In the genomic region with DNA sequence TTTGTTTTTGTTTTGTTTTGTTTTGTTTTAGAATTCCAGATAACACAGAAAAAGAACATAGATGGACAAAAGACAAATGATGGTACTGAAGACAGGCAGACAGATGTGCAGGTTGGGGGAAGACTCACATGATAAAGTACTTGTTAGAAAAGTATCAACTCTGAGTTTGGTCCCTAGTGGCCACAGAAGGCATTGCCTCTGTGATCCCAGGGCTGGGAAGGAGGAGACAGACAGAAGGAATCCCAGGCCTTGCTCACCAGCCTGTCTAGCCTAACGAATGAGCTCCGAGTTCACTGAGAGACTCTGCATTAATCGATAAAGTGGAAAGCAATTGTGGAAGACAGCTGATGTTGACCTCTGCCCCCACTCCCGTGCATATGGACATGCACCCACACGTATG, we compare ENCODE assay signal across 12 mouse cellular contexts. TPM values are rescaled to one million over a fixed set of nuclear protein-coding genes. Genes with fewer than 3 reads are reported as not detected.
A peak's percentile ranks its signal among the peaks of the same experiment; 100 is the strongest.
DNase-seq lines count a peak whose midpoint lies in the region; ATAC-seq lines count a peak whose summit lies in the region.
"Had no signal": no experiment of that assay in that cellular context is flagged by ENCODE, and none has a peak within 500 bp of the region (broad histone marks: within the 10 kb centered on the region; RNA-seq: fewer than 3 reads in every experiment).

No protein-coding gene starts in this region.

- H3K36me3 ChIP-seq in midbrain, embryonic 10.5 days, result no peaks in the 10 kb centered on the region
- no peaks in the 10 kb centered on the region for H3K36me3 ChIP-seq in midbrain, embryonic 13.5 days
- H3K36me3 ChIP-seq: limb, embryonic 15.5 days; neural tube, embryonic 12.5 days had no signal

- H3K4me2 ChIP-seq in midbrain, embryonic 13.5 days (replicated peaks), result no peak overlapping the region
- H3K4me2 ChIP-seq: limb, embryonic 15.5 days; neural tube, embryonic 12.5 days had no signal

- no peak for ATAC-seq in midbrain, embryonic 13.5 days
- no peak for ATAC-seq in inflammation-experienced regulatory T-cells, adult 6 months

- WGBS in midbrain, embryonic 10.5 days, result 63% methylated on average over 5 of the region's 5 CpGs
- WGBS in midbrain, embryonic 13.5 days, result 53% methylated on average over 5 of the region's 5 CpGs

- H3K27ac ChIP-seq in midbrain, embryonic 10.5 days (replicated peaks), result no peak overlapping the region
- H3K27ac ChIP-seq in midbrain, embryonic 13.5 days, result no peak overlapping the region
- H3K27ac ChIP-seq: limb, embryonic 15.5 days; neural tube, embryonic 12.5 days had no signal

- H3K27me3 ChIP-seq in midbrain, embryonic 10.5 days (ENCODE audit: low read depth, poor library complexity, severe bottlenecking), result peaks cover 53% of the 10 kb centered on the region
- H3K27me3 ChIP-seq in midbrain, embryonic 13.5 days, result peaks cover 36% of the 10 kb centered on the region

- DNase-seq in heart, postnatal 4 days, result peak; percentile 40
- DNase-seq in heart, postnatal 10 days, result no peak
- DNase-seq in midbrain, embryonic 10.5 days (ENCODE audit: low spot score), result peak; percentile 40
- DNase-seq in embryo, embryonic 9.5 days (ENCODE audit: extremely low spot score), result peak; percentile 35
- DNase-seq in thymus, postnatal 25 days, result peak; percentile 56
- DNase-seq in spleen, postnatal 4 days (ENCODE audit: low spot score in 2 of 2), result no peak
- DNase-seq: heart, adult 18-20 months had no signal

- H3K4me1 ChIP-seq in midbrain, embryonic 10.5 days, result peaks cover 28% of the 10 kb centered on the region
- H3K4me1 ChIP-seq in midbrain, embryonic 13.5 days (replicated peaks), result peaks cover 37% of the 10 kb centered on the region

- no peak overlapping the region for H3K9ac ChIP-seq in midbrain, embryonic 13.5 days (replicated peaks)
- H3K9ac ChIP-seq: limb, embryonic 15.5 days; neural tube, embryonic 12.5 days had no signal

- H3K9me3 ChIP-seq in midbrain, embryonic 10.5 days (replicated peaks), result no peaks in the 10 kb centered on the region
- H3K9me3 ChIP-seq in midbrain, embryonic 13.5 days, result no peaks in the 10 kb centered on the region
- H3K9me3 ChIP-seq: limb, embryonic 15.5 days; neural tube, embryonic 12.5 days had no signal

- no peak overlapping the region for H3K4me3 ChIP-seq in midbrain, embryonic 10.5 days
- no peak overlapping the region for H3K4me3 ChIP-seq in midbrain, embryonic 13.5 days (replicated peaks)
- H3K4me3 ChIP-seq: limb, embryonic 15.5 days; neural tube, embryonic 12.5 days had no signal

- intact Hi-C loops in heart, postnatal 10 days (cut with DNase I), result no loop called here

RNA-seq across cellular contexts. Expression of a gene that starts 10.7 kb away (rescaled TPM):
- 1 to 10 TPM; 6.8 to 8.1 TPM for total RNA-seq in heart, postnatal 4 days (2021)
- total RNA-seq in heart, postnatal 10 days (2021), result 10 to 100 TPM; 11.2 to 12.1 TPM
- polyA plus RNA-seq in midbrain, embryonic 10.5 days (2016; fragmentation: Nextera tagmentation; extraction: Ambion mirVana), result 3.3 and 4.1 TPM in 2 replicates
- 4.7 and 5.9 TPM in 2 replicates for polyA plus RNA-seq in midbrain, embryonic 13.5 days (2015; fragmentation: Nextera tagmentation; extraction: Ambion mirVana)
- polyA plus RNA-seq in inflammation-experienced regulatory T-cells, adult 6 months (2017; shearing (Covaris generic)), result not detected

RNA-seq across cellular contexts. Expression of a gene that starts 22.2 kb away (rescaled TPM):
- total RNA-seq in heart, postnatal 4 days (2021), result 1 to 10 TPM; 5.8 to 6.2 TPM
- total RNA-seq in heart, postnatal 10 days (2021), result 1 to 10 TPM; 6.1 to 6.2 TPM
- 0.35 TPM in 1 of 2 replicates, not detected in the other for polyA plus RNA-seq in midbrain, embryonic 10.5 days (2016; fragmentation: Nextera tagmentation; extraction: Ambion mirVana)
- polyA plus RNA-seq in midbrain, embryonic 13.5 days (2015; fragmentation: Nextera tagmentation; extraction: Ambion mirVana), result not detected in 2 replicates
- polyA plus RNA-seq in inflammation-experienced regulatory T-cells, adult 6 months (2017; shearing (Covaris generic)), result not detected
- total RNA-seq: ES-E14 had no signal

Comparison
In these comparisons a context has a peak if more than half of its experiments do, and no peak if none do; other contexts are left out.
1. DNase-seq: peak in heart, postnatal 4 days (single experiment), midbrain, embryonic 10.5 days (single experiment), embryo, embryonic 9.5 days (single experiment) and thymus, postnatal 25 days (single experiment); none in heart, postnatal 10 days (0 of 2) and spleen, postnatal 4 days (0 of 2).